Mouse (Mus musculus): ENCODE measurements around the gene Hook2.

Hook2 gene

DNA sequence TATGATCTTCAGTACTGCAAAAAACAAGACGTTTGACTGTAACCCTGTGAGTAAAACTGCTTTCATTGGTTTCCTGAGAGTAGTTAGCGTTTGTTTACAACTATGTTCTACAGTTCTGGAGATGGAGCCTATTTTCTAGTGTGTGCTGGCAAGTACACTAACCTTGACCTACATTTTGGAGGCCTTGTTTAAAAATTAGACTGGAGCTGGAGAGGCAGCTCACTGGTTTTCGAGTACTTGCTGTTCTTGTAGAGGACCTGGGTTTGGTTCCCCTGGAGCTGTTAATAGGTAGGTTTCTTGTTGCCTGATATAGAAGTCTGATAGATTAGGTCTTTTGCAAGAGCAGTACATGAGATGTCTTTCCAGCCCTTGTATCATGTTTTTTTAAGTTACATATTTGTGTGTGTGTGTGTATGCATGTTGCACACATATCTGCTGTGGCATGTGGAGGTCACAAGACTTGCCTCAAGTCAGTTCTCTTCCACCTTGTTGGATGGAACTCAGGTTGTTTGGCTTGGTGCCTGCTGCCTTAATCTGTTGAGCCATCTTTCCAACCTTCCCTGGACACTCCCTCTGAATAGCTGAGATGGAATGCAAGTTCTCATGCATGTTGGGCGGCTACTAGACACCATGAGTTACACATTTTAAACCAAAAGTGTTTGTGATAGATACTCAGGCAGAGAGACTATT lies 42.4 kb downstream of the Hook2 start:
- DNase-seq (ENCODE audit: low read depth), result no peak

DNA sequence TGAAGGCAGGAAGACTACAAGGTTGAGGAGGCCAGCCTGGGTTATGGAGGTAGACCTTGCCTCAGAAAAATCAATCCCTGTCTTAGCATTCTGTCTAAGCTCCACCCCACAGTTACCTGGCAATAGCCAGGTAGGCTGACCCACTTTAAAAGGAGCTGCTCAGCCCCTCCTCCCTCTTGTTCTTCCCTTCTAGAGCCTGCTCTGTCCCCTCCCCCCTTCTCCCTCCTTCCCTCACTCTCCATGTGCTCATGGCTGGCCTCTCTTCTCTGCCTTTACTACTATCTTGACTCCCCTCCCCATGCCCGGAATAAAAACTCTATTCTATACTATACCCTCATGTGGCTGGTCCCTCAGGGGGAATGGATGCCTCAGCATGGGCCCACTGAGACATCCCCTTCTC lies 43.5 kb downstream of the Hook2 start:
- no peak for DNase-seq (ENCODE audit: low read depth)

DNA sequence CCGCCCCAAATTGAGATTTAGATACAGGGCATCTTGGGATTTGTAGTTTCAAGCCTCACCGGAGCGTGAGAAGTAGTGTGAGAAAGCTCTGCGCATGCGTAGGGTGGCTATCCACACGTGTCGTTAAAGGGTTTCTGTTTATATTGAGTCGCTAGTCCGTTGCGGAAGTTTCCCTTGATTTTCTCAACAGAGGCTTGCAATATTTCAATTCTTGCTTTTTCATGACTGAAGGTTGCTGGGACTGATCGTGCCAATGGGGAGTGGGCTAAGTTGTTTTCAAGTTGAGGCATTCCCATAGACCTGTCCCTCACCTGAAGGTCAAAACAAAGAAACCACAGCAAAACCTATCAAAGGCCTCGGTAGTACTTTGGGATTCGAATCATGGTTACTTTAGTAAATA lies 44.4 kb downstream of the Hook2 start:
- peak; percentile 82 for DNase-seq (ENCODE audit: low read depth)

DNA sequence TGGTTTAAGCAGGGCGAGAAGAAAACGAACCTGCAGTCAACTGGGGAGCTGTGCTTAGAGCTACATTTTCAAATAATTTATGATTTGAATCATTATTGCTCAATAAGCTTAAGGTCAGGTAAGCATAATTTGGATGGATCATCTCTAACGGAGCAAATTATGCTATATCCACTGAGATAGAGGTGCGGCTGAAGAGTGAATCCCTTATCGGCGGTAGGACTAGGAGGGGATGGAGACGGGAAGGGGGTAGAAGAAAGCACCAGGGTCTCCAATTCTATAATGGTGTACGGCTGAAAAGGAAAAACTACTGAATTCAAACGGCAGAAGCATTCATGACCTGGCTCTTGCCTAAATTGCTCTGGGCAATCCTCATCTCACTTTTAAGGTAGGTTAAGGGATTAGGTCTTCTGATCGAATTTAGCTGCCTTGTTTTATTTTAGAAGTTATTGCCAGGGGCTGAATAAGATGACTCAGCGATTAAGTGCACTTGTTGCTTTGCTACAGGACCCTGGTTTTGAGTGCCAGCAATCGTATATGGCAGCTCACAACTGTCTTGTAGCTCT lies 44.8 kb downstream of the Hook2 start:
- peak; percentile 42 for DNase-seq (ENCODE audit: low read depth)

DNA sequence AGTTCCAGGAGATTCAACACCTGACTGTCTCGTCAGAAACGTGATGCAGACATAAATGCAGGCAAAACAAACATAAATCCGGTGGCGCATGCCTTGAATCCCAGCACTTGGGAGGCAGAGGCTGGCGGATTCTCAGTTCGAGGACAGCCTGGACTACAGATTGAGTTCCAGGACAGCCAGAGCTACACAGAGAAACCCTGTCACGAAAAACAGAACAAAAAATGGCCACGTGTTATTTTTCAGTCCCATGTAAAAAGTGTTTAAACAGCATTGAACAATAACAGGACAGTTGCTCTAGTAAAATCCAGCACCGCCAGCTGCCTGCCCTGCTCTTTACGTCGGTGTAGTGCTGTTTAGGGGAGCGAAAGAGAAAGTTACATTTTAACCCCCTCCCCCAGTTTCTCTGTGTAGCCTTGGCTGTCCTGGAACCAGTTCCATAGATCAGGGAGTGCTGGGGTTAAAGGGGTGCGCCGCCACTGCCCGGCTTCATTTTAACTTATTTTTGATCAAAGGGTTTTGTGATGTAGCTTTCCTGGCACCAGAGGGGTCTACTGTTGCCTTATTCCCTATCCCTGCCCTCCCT lies 45.4 kb downstream of the Hook2 start:
- DNase-seq (ENCODE audit: low read depth), result no peak

DNA sequence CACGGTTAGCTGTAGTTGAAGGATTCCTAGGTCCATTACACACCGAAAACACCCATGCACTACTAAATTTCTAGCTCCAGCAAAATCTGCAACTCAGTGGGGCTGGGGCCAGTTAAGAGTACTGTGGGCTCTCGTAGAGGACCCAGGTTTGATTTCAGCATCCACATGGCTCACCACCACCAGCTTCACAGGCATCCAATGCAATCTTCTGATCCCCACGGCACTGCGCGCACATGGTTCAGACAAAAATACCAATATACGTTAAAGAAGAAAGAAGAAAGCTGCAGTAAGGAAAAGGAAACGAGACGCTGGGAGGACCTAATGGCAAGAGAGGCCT lies 45.9 kb downstream of the Hook2 start:
- DNase-seq (ENCODE audit: low read depth), result no peak

DNA sequence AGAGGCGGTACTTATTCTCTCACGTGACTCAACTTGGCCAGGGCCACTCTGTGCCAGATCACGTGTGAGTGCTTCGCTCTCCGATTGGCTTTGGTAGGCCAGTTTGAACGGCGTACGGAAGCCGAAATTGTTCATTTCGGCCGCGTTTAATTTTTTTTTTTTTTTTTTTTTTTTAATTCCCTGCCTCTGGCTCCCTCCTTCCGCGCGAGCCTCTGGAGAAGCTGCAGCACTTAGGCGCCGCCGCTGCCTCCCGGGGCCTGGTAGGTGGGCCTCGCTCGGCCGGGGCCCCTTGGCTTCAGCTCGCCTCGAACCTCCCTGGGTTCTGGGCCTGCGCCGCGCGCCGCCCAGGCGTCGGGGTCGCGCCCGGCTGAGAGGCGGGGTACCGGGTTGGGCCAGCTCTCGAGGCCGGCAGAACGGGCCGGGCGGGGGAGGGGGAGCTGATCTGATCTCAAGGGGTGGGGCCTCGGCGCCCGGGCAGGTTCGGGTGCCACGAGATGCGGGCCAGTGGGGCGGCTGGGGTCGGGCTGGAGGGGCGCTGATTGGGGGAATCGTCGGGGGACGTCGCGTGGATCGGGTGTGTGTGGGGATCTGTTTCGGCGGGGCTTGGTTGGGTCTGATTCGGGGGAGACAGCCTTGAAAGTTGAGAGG lies 46.4 kb downstream of the Hook2 start, which contains the start of gene Tnpo2:
Gene Tnpo2 (plus strand): TSS at position 198 of the 648 bp plus-strand sequence.
- DNase-seq (ENCODE audit: low read depth), result peak; percentile 97

DNA sequence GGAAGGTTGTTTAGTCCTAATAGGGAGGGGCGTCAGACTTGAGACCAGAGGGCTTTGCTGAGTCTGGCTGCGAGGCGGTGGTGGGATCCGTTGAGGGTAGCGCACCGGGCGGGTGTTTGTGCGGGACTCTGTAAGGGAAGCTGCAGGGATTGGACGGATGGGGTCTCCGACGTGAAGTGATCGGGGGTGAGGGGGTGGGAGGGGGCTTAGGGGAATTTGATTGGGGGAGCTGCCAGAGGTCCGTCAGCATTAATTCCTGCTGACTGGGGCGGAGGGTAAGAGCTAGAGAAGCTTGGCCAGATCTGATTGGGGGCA lies 46.9 kb downstream of the Hook2 start:
- DNase-seq (ENCODE audit: low read depth), result no peak

DNA sequence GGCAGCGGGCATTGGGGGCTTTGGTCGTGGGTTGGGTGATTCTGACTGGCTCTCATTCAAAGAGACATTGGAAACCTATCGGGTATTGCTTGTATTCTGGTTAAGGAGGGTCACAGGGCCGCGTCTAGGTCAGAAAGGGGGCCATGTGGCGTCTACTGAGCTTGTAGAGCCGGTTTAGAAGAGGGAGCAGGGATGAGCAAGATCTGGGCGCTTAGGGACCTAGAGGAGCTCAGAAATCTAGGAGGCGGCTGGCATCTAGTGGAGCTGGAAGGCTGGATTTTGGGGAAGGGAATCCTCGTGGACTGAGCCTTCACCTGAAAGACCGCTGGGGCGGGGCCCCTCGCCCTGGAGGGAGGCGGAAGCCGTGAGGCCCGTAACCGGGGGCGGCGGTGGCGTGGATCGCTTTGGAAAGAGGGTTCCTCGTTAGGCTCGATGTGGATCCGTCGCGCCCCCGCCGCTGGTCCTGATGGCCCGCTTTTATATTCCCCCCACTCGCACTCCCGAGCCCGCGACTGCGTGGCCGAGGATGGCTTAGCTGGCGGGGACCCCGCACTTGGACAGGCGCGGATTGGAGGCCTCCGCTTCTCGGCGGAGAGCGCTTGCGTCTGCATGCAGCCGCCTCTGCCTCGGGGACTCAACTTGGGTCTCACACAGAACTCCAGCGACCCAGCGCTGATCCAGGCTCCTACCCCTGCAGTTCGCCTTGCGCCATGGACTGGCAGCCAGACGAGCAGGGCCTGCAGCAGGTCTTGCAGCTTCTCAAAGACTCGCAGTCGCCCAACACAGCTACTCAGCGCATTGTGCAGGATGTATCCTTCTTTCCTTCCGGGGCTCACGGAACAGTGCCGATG lies 47.5 kb downstream of the Hook2 start:
- peak; percentile 62 for DNase-seq (ENCODE audit: low read depth)

DNA sequence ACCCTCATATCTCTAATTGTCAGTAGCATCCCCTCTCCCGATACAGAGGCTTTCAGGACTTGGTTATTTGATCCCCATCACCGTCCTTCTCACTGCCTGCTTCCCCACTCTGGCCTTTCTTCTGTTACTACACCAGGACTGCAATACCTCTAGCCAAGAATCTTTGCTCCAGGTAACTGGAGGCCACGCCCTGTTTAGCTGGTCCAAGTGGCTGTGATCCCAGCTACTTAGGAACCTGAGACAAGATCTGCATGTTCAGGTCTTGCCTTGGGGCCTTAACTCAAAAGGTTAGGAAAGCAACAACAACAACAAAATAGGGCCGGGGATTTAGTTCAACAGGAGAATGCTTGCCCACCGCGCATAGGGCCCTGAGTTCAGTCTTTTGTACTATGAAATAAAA lies 53.2 kb downstream of the Hook2 start:
- DNase-seq (ENCODE audit: low read depth), result no peak
